Mouse (Mus musculus): Measurements from ENCODE around the gene Vmn2r5. TPM values are rescaled to one million over a fixed set of nuclear protein-coding genes. Genes with fewer than 3 reads are reported as not detected.
"Not testable (repeated sequence)": the region's sequence is repeated elsewhere in the genome, so short reads cannot be mapped to it uniquely, and the experiment has no call there.

Gene Vmn2r5
- polyA plus RNA-seq (2015; fragmentation: Nextera tagmentation; extraction: Ambion mirVana) = not detected in 2 replicates

- 67% methylated on average over 1 of the region's 2 CpGs for WGBS
- not testable (repeated sequence) for H3K36me3 ChIP-seq; H3K4me1 ChIP-seq (replicated peaks); H3K4me2 ChIP-seq (replicated peaks); H3K4me3 ChIP-seq (replicated peaks); ATAC-seq; H3K27me3 ChIP-seq; H3K9me3 ChIP-seq; H3K9ac ChIP-seq (replicated peaks); H3K27ac ChIP-seq
These were observed at the start of gene Vmn2r5 for GRCm38 (mm10) chr3:64509742-64510141. Gene Vmn2r5, minus strand, starts transcription at chr3:64509842.

DNA sequence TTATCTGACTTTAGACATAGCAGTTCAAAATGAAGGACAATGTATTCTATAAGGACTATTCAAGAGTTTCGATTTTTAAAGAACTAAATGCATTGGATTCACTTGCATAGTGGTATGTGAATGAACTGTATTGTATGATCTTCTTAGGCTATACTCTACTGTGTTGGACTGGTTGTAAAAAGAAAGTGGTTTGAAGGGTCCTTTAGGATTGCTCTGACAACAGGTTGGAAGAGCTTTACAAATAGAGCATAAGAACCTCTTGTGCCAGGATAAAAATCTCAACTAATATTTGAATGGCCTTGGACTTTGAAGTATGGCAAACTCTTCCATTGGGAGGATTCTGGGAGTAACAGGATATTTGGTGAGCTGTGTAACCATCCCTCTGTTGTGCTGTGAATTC is 13.9 kb upstream of the Vmn2r5 start:
- not testable (repeated sequence) for H3K36me3 ChIP-seq; H3K9me3 ChIP-seq; H3K4me2 ChIP-seq (replicated peaks); H3K4me1 ChIP-seq (replicated peaks); H3K4me3 ChIP-seq (replicated peaks); H3K9ac ChIP-seq (replicated peaks); ATAC-seq; H3K27me3 ChIP-seq; H3K27ac ChIP-seq
- WGBS = 85% methylated on average over 1 of the region's 1 CpGs

Other genes with a start within 250 kb of the Vmn2r5 start
- 0.03 TPM in 1 of 2 replicates, not detected in the other for gene Vmn2r3, start 220.1 kb downstream of the Vmn2r5 start, polyA plus RNA-seq (2015; fragmentation: Nextera tagmentation; extraction: Ambion mirVana)
- gene Vmn2r4, start 94.5 kb downstream of the Vmn2r5 start, polyA plus RNA-seq (2015; fragmentation: Nextera tagmentation; extraction: Ambion mirVana) = not detected in 2 replicates
- gene Vmn2r6, start 56.0 kb upstream of the Vmn2r5 start, polyA plus RNA-seq (2015; fragmentation: Nextera tagmentation; extraction: Ambion mirVana) = not detected in 2 replicates

All from midbrain, embryonic 13.5 days (tissue).